Mouse (Mus musculus) bone marrow, adult 2 months (tissue): ENCODE data around the gene Ppfibp2. TPM values are rescaled to one million over a fixed set of nuclear protein-coding genes. Genes with fewer than 3 reads are reported as not detected.

ENCODE experiments used
- H3K27ac ChIP-seq: fragments of 200-500 bp; 2 replicates; pipeline ENCODE4 v1.5.1; 2012; ENCODE audit warnings: low read depth, mild to moderate bottlenecking, control low read depth, inconsistent platforms, low read length; ENCODE audit not compliant: control insufficient read depth, poor library complexity, insufficient read depth
- H3K4me1 ChIP-seq: fragments of 200-500 bp; 2 replicates; pipeline ENCODE4 v1.6.1; 2011; ENCODE audit warnings: low read length; ENCODE audit not compliant: control insufficient read depth, insufficient read depth
- H3K4me3 ChIP-seq: fragments of 200-500 bp; replicated peaks from 2 replicates; pipeline ENCODE3; 2011; ENCODE audit warnings: mild to moderate bottlenecking, low read depth, low read length, control low read depth; ENCODE audit not compliant: control insufficient read depth
- CTCF ChIP-seq: fragments of 200-500 bp; IDR thresholded peaks from 2 replicates; pipeline ENCODE4 v1.5.1; 2011; ENCODE audit warnings: low read length, control low read depth; ENCODE audit not compliant: control insufficient read depth, insufficient read depth
- POLR2A ChIP-seq: fragments of 200-500 bp; IDR thresholded peaks from 2 replicates; pipeline ENCODE4 v1.6.1; 2011; ENCODE audit warnings: low read depth, mild to moderate bottlenecking, control low read depth, low read length, borderline replicate concordance; ENCODE audit not compliant: control insufficient read depth
- whole genome bisulfite sequencing: fragments of 180-500 bp; shearing (Covaris S2); methylation state at CpG from one replicate; pipeline ENCODE4 v1.1.7; 2018; 5-methylcytosine and 5-hydroxymethylcytosine counted together
- polyA plus RNA-seq: library from polyadenylated mRNA; stranded (reverse); fragments of >200 nt; gene quantifications from 2 replicates; pipeline ENCODE4 v1.2.4, GENCODE M21; 2011; ENCODE audit warnings: low replicate concordance; ENCODE audit not compliant: missing spikeins, insufficient read depth, insufficient read length

Ppfibp2 gene
- polyA plus RNA-seq, 1 experiment: 3.7 TPM

- Histone ChIP-seq H3K27ac (no peak overlapping the region), H3K4me3 (no peak overlapping the region), H3K4me1 (peaks cover 2% of the 10 kb centered on the region; the same call in 1 of the 2 replicates)
- TF ChIP-seq POLR2A (no peak), CTCF (no peak)
- 37% methylated on average over 8 of the region's 8 CpGs for WGBS
Measured at GRCm38 (mm10) chr7:107664063-107665056, 69.4 kb downstream of the Ppfibp2 start.

- TF ChIP-seq POLR2A: no peak
- no peak for TF ChIP-seq CTCF
- Histone ChIP-seq H3K4me3 (no peak overlapping the region), H3K27ac (no peak overlapping the region), H3K4me1 (peaks cover 2% of the 10 kb centered on the region; the same call in 1 of the 2 replicates)
- WGBS: 24% methylated on average over 4 of the region's 4 CpGs
Measured at GRCm38 (mm10) chr7:107665221-107665585, 70.2 kb downstream of the Ppfibp2 start.

DNA sequence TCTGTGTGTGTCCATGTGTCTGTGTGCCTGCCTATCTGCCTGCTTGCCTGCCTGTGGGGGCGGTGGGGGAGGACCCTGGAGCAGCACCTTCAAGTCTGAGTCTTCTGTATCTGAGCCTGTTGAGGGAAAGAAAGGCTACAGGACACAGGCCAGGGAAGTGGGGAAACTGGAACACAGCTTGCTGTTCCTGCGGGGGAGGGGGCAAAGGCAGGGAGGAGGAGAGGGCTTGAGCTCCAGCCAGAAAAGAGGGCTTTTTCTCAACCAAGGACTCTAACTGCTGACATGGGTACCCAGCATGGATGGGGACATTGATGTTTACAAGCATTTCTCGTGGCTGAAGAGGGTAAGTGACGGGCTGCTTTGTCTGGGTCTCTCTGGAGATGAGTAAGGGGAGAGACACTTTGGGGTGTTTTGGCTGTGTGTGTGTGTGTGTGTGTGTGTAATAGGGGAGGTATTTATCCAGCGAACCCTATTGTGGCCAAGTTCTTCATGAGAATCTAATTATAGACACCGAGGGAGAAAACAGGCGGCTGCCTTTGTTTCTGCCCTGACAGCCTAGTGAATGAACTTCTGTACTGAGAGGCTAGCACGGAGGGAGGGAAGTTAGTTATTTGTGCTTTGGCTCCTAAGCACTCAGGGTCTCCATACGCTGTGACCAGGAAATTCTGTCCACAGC is 70.7 kb downstream of the Ppfibp2 start:
- Histone ChIP-seq H3K27ac (no peak overlapping the region; the same call in 1 of the 2 replicates), H3K4me3 (no peak overlapping the region)

GRCm38 (mm10) chr7:107666262-107666902 is 71.4 kb downstream of the Ppfibp2 start:
- no peak overlapping the region for H3K4me3 ChIP-seq
- no peak for TF ChIP-seq POLR2A
- no peak for TF ChIP-seq CTCF
- H3K4me1 ChIP-seq: peaks cover 2% of the 10 kb centered on the region; the same call in 1 of the 2 replicates
- WGBS: 21% methylated on average over 13 of the region's 13 CpGs
- no peak overlapping the region; the same call in 1 of the 2 replicates for H3K27ac ChIP-seq

More for the DNA sequence above, 70.7 kb downstream of the Ppfibp2 start:
- 14% methylated on average over 9 of the region's 9 CpGs for WGBS
- peaks cover 2% of the 10 kb centered on the region; the same call in 1 of the 2 replicates for H3K4me1 ChIP-seq
- TF ChIP-seq CTCF (no peak), POLR2A (no peak)

DNA sequence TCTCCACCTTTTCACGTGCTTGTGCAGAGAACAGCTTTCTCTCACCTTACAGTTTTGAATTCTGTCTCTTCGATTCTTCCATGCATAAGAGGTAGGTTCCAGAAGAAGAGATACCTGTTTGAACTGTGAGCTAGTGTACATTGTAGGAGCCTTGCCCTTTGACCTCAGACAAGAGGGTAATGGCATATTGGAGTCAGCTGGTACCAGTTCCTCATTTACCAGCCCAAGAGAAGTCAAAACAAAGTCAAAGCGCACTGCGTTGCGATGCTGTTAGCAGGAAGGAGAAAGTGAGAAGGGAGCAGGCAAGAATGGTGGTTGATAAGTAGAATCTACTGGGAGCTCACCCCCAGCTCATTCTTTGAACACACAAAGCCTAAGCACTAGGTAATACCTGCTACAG is 73.5 kb downstream of the Ppfibp2 start:
- 54% methylated on average over 5 of the region's 5 CpGs for WGBS
- TF ChIP-seq POLR2A: no peak
- no peak for TF ChIP-seq CTCF

DNA sequence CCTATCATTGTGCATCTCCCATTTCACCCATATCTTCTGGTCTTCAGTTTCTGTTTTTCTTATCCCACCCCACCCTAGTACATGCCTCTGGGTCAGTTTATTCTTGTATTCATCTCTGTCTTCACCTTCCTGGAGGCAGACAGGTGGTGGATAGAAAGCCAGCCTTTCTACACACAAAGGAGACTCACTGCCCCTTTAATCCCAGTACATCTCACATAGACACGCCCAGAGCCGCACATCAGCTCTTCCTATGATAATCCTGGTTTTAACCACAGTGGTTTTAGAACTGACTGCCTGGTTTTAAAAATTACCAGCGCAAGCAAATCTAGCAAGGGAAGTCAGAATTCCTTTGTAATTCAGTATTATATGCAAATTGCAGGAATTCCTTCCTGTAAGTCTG is 80.2 kb downstream of the Ppfibp2 start:
- H3K27ac ChIP-seq: no peak overlapping the region
- no peak for TF ChIP-seq POLR2A
- no peak for TF ChIP-seq CTCF
- H3K4me1 ChIP-seq: no peaks in the 10 kb centered on the region
- H3K4me3 ChIP-seq: no peak overlapping the region
- WGBS: 46% methylated on average over 3 of the region's 3 CpGs

More for the DNA sequence above, 73.5 kb downstream of the Ppfibp2 start:
- Histone ChIP-seq H3K4me3 (no peak overlapping the region), H3K4me1 (peaks cover 2% of the 10 kb centered on the region; the same call in 1 of the 2 replicates), H3K27ac (no peak overlapping the region)

DNA sequence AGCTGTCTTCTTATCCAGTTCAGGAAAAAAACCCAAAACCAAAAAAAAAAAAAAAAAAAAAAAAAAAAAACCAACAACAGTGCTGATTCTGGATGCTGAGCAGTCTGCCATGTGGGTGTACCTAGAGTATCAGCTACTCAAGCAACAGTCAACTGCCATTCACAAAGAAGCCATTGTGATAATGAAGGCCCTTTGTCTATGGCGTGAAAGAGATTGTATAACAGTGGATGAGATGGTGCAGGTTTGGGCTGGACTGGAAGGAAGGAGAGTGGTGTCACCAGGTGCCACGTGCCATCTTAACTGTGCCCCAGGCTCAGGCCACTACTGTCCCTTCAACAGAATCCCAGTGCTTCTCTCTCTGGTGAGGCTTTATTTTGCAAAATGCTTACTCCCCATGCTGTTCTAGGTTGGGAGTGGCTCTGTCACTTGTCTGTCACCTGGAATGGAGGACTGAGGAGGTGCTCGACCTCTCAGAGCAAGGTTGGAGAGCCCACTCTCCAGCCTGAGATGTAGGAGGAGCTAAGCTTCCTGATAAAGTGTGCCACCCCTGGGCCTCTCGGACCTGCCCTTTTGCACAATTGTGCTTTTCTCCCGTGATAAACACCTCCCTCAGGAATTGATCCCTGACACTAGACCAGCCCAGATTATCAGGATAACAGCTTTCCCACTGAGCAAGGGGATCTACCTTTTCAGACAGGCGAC is 85.3 kb downstream of the Ppfibp2 start:
- H3K4me3 ChIP-seq: no peak overlapping the region
- no peaks in the 10 kb centered on the region for H3K4me1 ChIP-seq
- H3K27ac ChIP-seq: no peak overlapping the region
- WGBS: 67% methylated on average over 6 of the region's 6 CpGs
- TF ChIP-seq CTCF (no peak), POLR2A (no peak)
